Mouse (Mus musculus) embryonic facial prominence, embryonic 14.5 days (tissue): ENCODE data around the gene Sult2b1. TPM values are rescaled to one million over a fixed set of nuclear protein-coding genes. Genes with fewer than 3 reads are reported as not detected.

Experiments
- ATAC-seq: fragments of 200-750 bp; cut with Nextera tagmentation; 2 replicates; pipeline ENCODE4 v1.8.0; 2017; ENCODE audit warnings: low read depth, moderate number of reproducible peaks, moderate TSS enrichment
- DNase-seq: peaks from one replicate; pipeline ENCODE4 v3.0.0-alpha.2; 2015; ENCODE audit warnings: low spot score
- H3K27ac ChIP-seq: fragments of 300-500 bp; sonication (generic); replicated peaks from 2 replicates; pipeline ENCODE4 v1.5.1; 2014; ENCODE audit warnings: low read depth, mild to moderate bottlenecking, low read length, moderate library complexity
- H3K27me3 ChIP-seq: fragments of 300-500 bp; sonication (generic); replicated peaks from 2 replicates; pipeline ENCODE4 v1.6.1; 2014; ENCODE audit warnings: low read length; ENCODE audit not compliant: control insufficient read depth, insufficient read depth
- H3K36me3 ChIP-seq: fragments of 300-500 bp; sonication (generic); 2 replicates; pipeline ENCODE4 v1.6.1; 2014; ENCODE audit warnings: low read length, mixed read lengths; ENCODE audit not compliant: control insufficient read depth, insufficient read depth
- H3K4me1 ChIP-seq: fragments of 300-500 bp; sonication (generic); 2 replicates; pipeline ENCODE4 v1.6.1; 2014; ENCODE audit warnings: antibody characterized with exemption, low read length; ENCODE audit not compliant: control insufficient read depth, insufficient read depth
- H3K4me2 ChIP-seq: fragments of 300-500 bp; sonication (generic); 2 replicates; pipeline ENCODE4 v1.6.1; 2014; ENCODE audit warnings: low read depth, mild to moderate bottlenecking, low read length, moderate library complexity, mixed read lengths
- H3K4me3 ChIP-seq: fragments of 300-500 bp; sonication (generic); 2 replicates; pipeline ENCODE4 v1.5.1; 2014; ENCODE audit warnings: low read depth, mild to moderate bottlenecking, low read length
- H3K9ac ChIP-seq: fragments of 300-500 bp; sonication (generic); 2 replicates; pipeline ENCODE4 v1.6.1; 2014; ENCODE audit warnings: low read depth, mild to moderate bottlenecking, low read length, moderate library complexity, mixed read lengths
- H3K9me3 ChIP-seq: fragments of 300-500 bp; sonication (generic); 2 replicates; pipeline ENCODE4 v1.6.1; 2016; ENCODE audit warnings: low read length; ENCODE audit not compliant: control insufficient read depth
- WGBS: fragments of 180-500 bp; shearing (Covaris S2); extraction: QIAGEN DNeasy Blood & Tissue Kit; methylation state at CpG from one replicate; pipeline ENCODE4 v1.1.7; 2014; 5-methylcytosine and 5-hydroxymethylcytosine counted together
- polyA plus RNA-seq: library from polyadenylated mRNA; unstranded; fragments of >200 nt; fragmentation: Nextera tagmentation; extraction: Ambion mirVana; gene quantifications from 2 replicates; pipeline ENCODE4 v1.2.1, GENCODE M21; 2014

The Sult2b1 gene
- polyA plus RNA-seq, 1 experiment from 2014 or later = 16.3 TPM

DNA sequence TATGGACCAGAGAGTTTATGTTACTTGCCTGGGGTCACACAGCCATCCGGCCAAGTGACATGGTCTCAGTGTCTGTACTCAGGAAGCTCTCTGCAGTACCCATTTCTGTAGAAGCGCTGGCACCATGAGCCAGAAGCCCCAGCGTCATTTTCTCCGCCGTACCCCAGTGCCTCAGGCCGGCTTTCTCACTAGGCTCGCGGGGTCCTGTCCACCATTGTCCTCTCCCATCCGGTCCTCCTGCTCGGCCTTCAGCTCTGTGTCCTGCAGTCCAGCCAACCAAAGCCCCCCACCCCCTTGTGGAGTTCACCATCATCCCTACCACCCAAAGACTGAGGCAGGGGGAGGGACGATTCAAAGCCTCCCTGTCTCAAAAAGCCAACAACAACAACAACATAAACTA is 82.9 kb downstream of the Sult2b1 start:
- DNase-seq (no peak), ATAC-seq (no peak)
- peaks cover 29% of the 10 kb centered on the region for H3K4me1 ChIP-seq
- H3K27me3 ChIP-seq = peaks cover 24% of the 10 kb centered on the region
- H3K9ac ChIP-seq = 0 out of 2 replicates have a peak overlapping the region, but pooled peaks have one; percentile 30
- H3K4me2 ChIP-seq = peak overlapping the region; percentile 87
- H3K4me3 ChIP-seq = no peak overlapping the region
- WGBS = 85% methylated on average over 11 of the region's 11 CpGs
- no peaks in the 10 kb centered on the region for H3K36me3 ChIP-seq
- no peaks in the 10 kb centered on the region for H3K9me3 ChIP-seq
- no peak overlapping the region for H3K27ac ChIP-seq

DNA sequence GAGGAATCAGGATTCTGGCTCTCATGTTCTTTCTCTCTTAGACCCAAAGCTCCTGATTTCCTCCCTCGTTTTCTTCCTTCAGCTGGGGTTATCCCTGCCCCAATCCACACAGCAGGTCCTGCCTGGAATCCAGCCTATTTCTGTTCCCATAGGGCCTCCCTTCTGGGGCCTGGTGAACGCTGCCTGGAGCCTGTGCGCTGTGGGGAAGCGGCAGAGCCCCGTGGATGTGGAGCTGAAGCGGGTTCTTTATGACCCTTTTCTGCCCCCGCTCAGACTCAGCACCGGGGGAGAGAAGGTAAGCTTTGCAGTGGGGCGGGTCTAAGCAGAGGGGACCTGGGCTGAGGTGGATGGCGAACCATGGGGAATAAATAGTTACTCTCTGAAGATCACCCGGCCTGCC is 83.4 kb downstream of the Sult2b1 start:
- ATAC-seq (no peak), DNase-seq (peak; percentile 39)
- Histone ChIP-seq H3K36me3 (no peaks in the 10 kb centered on the region), H3K9ac (peak overlapping the region; percentile 30; the same call in 1 of the 2 replicates), H3K4me1 (peaks cover 29% of the 10 kb centered on the region), H3K4me2 (peak overlapping the region; percentile 87), H3K27me3 (peaks cover 24% of the 10 kb centered on the region), H3K27ac (peak overlapping the region; percentile 45; the same call in 1 of the 2 replicates), H3K9me3 (no peaks in the 10 kb centered on the region), H3K4me3 (peak overlapping the region; percentile 46)
- 33% methylated on average over 11 of the region's 11 CpGs for WGBS

DNA sequence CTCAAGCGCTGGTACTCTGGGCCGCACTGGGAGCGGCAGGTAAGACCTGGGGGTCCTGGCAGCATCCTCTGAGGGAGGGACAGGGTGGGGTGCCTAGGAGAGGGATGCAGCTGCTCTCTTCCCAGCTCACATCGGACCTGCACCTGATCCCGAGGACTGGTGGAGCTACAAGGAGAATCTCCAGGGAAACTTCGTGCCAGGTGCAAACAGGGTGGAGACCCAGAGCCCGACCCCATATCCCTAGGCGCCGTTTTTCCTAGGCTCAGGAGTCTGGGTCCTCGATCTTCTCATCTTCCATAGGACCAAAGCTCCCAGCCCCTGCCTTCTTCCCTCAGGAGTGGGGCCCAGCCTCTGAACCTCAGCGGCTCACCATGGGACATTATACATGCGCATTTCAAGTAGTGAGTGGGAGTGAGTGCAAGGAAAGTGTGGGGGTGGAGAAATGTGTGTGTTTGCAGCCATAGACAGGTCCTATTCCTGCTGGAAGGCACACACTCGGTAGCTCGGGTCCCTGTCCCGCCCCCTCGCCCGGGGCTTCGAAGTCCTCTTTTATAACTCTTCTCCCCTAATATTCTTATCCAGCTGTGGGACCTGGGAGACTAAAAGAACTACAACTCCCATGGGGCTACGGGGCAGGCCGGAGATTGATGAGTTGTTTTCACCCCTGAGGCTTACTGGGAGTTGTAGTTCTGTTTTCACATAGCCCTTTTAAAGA is 84.0 kb downstream of the Sult2b1 start:
- Histone ChIP-seq H3K27ac (no peak overlapping the region), H3K36me3 (no peaks in the 10 kb centered on the region), H3K27me3 (peaks cover 24% of the 10 kb centered on the region), H3K9me3 (no peaks in the 10 kb centered on the region), H3K9ac (peak overlapping the region; percentile 63), H3K4me2 (peak overlapping the region; percentile 87), H3K4me1 (peaks cover 24% of the 10 kb centered on the region), H3K4me3 (peak overlapping the region; percentile 46)
- under 1% methylated on average over 20 of the region's 20 CpGs for WGBS
- ATAC-seq (no peak), DNase-seq (peak; percentile 94)

DNA sequence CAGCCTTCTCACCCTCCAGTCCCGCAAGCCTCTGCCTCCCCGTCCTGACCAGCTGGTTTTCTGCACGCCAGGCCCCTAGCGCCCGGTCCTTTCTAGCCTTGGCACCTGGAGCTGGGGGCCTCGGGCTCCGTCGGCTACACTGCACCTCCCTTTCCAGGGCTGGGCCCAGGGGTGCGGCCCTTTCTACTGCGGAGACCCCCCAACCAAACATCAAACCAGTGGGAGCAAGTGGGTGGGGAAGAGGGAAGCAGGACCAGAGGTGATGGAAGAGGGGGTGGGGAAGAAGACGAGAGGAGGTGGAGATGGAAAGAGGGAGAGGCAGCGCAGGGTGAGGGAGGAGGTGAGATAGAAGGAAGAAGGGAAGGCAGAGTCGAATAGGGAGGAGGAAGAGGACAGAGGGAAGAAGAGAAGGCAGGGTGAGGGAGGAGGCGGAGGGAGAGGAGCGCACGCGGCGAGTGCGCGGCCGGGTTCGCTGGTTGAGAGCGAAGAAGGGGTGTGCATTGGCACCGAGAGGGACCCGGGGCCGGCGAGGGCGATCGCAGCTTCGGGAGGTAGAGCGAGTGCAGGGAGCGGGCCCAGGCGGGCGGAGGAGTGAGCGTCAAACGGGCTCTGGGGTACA is 84.8 kb downstream of the Sult2b1 start, which contains the start of gene Car11:
Gene Car11 (plus strand): TSS at position 321 of the 619 bp plus-strand sequence.
- WGBS = 3% methylated on average over 32 of the region's 36 CpGs
- Histone ChIP-seq H3K9ac (peak within 1 kb of the TSS; percentile 63), H3K4me2 (peak within 1 kb of the TSS; percentile 87), H3K27me3 (peaks cover 24% of the 10 kb centered on the region), H3K4me1 (peaks cover 26% of the 10 kb centered on the region), H3K36me3 (no peaks in the 10 kb centered on the region), H3K4me3 (peak within 1 kb of the TSS; percentile 46), H3K27ac (no peak within 1 kb of the TSS), H3K9me3 (no peaks in the 10 kb centered on the region)
- no peak for DNase-seq
- ATAC-seq = no peak

DNA sequence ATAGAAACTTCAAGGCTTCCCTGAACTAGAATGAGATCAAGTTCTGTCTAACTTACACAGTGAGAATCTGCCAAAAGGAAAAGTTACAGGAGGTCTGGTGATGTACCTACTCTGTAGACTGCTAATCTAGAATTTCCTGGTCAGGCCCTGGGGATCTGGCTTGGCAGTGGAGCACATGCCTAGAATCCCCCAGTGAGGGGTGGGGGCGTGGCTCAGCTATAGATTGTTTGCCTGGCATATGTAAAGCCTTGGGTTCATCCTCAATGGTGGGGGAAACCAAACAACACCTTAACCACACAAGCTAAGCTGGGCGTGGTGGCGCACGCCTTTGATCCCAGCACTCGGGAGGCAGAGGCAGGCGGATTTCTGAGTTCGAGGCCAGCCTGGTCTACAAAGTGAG is 86.6 kb downstream of the Sult2b1 start:
- WGBS = 86% methylated on average over 6 of the region's 7 CpGs
- H3K36me3 ChIP-seq = no peaks in the 10 kb centered on the region
- H3K4me1 ChIP-seq = 0 out of 2 replicates have a peak, but pooled peaks cover 22% of the 10 kb centered on the region
- H3K27ac ChIP-seq = no peak overlapping the region
- H3K4me3 ChIP-seq = no peak overlapping the region
- H3K9me3 ChIP-seq = no peaks in the 10 kb centered on the region
- no peak for ATAC-seq
- DNase-seq = no peak
- no peak overlapping the region for H3K9ac ChIP-seq
- peaks cover 24% of the 10 kb centered on the region for H3K27me3 ChIP-seq
- no peak overlapping the region for H3K4me2 ChIP-seq

DNA sequence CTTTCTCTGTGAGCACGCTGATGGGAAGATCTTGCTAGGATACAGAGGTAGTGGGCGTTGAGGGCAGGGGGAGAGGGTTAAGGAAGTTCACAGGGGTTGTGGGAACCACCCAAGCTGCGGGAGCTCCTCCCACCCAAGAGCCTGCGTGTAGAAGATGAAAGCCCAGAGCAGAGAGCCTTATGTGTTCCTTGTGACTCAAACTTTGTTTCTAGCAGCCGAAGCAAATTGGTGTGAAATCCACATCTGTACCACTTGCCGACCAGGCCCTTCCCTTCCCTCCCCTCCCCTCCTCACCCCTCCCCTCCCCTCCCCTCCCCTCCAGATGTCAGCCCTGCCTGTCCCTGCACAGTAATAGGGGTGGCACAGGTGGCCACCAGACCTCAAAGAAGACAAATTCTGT is 89.4 kb downstream of the Sult2b1 start:
- Histone ChIP-seq H3K27me3 (peaks cover 19% of the 10 kb centered on the region), H3K36me3 (no peaks in the 10 kb centered on the region), H3K9me3 (no peaks in the 10 kb centered on the region), H3K4me3 (no peak overlapping the region), H3K9ac (no peak overlapping the region), H3K4me1 (0 out of 2 replicates have a peak, but pooled peaks cover 13% of the 10 kb centered on the region), H3K4me2 (no peak overlapping the region), H3K27ac (peak overlapping the region; percentile 17; the same call in 1 of the 2 replicates)
- ATAC-seq = peak; percentile 31
- DNase-seq = peak; percentile 82
- 18% methylated on average over 6 of the region's 6 CpGs for WGBS

DNA sequence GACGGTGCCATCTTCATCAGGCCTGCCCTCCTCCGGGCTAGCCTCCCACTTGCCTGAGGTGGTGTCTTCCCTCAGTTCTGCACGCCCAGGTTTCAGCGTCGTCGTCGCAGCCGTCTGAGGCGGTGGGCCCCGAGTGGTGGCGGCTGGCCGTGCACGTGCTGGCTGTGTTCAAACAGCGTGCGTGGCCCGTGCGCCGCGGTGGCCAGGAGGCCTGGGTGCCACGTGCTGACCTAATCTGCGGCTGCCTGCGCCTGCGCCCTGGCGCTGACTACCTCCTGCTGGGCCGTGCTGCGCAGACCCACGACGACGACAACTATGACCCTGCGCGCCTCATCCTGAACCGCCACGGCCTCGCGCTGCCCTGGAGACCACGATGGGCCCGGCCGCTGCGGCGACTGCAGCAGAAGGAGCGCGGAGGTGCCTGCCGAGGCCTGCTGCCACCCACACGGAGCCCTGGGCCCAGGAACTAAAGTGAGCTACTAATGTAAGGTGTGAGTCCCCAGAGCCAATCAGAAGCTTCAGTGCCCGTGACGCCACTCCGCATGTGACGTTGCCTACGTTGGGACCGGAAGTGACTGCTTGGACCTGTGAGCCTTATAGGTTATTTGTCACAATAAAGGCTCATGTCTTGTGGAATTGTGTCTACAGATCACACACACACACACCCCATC is 90.4 kb downstream of the Sult2b1 start, which contains the start of gene Sec1:
Gene Sec1 (minus strand): TSS at position 482 of the 671 bp plus-strand sequence.
- ATAC-seq (no peak), DNase-seq (no peak)
- Histone ChIP-seq H3K9me3 (no peaks in the 10 kb centered on the region), H3K36me3 (no peaks in the 10 kb centered on the region), H3K9ac (no peak within 1 kb of the TSS), H3K4me1 (0 out of 2 replicates have a peak, but pooled peaks cover 7% of the 10 kb centered on the region), H3K27ac (peak within 1 kb of the TSS; percentile 17; the same call in 1 of the 2 replicates), H3K4me3 (no peak within 1 kb of the TSS), H3K4me2 (no peak within 1 kb of the TSS), H3K27me3 (peaks cover 9% of the 10 kb centered on the region)
- WGBS = 91% methylated on average over 50 of the region's 50 CpGs

DNA sequence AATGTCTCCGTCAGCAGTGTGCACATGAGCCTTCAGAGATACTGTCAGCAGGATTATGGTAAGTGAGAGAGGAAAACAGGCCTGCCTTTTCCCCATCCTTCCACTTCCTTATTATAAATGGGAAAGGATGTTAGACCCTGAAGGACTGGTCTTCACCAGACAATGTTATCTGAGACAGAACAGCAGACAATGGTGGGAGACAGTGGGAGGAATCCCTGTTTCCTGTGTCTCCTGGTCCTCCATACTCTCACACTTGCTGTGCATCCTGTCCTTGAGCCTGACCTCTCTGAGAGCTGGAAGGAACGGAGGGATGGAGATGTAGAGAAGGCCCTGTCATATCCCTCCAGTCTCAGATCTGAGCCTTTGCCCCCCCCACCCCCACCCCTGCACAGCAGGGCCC is 92.1 kb downstream of the Sult2b1 start:
- Histone ChIP-seq H3K4me2 (no peak overlapping the region), H3K9ac (no peak overlapping the region), H3K27ac (no peak overlapping the region), H3K36me3 (no peaks in the 10 kb centered on the region), H3K27me3 (no peaks in the 10 kb centered on the region), H3K9me3 (no peaks in the 10 kb centered on the region), H3K4me3 (no peak overlapping the region), H3K4me1 (0 out of 2 replicates have a peak, but pooled peaks cover 7% of the 10 kb centered on the region)
- ATAC-seq (no peak), DNase-seq (no peak)
- WGBS = 71% methylated on average over 2 of the region's 2 CpGs
